Mouse (Mus musculus) thymus, postnatal 36 days (tissue): ENCODE measurements around the gene Olfr552.
"Not testable (repeated sequence)": the region's sequence is repeated elsewhere in the genome, so short reads cannot be mapped to it uniquely, and the experiment has no call there.

Experiments
- DNase-seq, 2 experiments: peaks; one replicate each; pipeline ENCODE4 v3.0.0; 2022; ENCODE audit warnings: mixed read lengths in 2 of 2

Olfr552 gene

DNA sequence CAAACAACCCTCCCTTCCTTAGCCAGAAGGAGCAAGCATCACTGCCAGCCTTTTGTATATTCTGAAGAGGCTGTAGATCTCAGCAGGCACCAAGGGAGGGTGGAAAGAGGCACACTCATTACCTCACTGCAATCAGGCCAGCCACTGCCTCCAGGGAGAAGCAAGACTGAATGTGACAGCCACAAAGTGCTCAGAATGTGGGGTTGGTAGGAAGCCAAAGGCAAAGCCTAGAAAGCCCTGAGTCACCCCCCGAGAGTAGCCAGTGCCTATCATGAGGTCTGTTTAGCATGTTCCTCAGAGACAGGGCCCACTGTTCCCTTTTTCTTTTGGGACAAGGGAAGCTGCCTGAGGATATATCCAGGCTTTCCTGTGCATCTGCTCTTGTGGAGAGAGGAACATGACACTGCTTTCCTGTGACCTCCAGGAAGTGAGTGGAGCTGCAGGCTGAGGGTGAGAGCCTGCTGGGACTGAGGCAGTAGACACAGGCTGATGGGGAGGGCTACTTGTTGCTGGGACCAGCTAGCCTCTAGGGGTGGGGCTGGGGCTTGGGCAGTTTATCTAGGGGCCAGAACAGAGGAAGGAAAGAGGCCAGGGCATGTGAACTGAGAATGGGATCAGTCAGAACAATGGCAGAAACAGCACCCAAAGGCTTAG is at the start of gene Olfr552:
Gene Olfr552, plus strand, starts transcription at position 393 of the 654 bp plus-strand sequence.
- no peak for DNase-seq

DNA sequence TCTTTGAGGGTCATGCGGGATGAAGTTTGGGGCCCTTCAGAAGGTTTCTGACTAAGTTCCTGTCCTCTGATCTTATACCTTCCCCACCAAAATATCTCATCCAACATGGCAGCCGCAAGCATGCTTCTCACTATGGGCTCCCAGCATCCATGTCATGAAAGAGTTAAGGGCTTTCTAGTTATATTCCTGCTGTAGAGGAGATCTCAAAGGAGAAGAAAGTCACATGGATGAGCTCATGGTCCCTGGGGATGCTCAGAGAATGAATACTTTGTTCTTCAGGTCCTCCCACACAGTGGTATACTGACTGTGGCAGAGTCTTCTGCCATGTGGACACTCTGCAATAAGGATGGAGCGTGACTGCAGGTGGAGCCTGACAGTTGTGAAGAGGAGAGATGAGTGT is 48.0 kb upstream of the Olfr552 start, which contains the start of gene Olfr549:
Gene Olfr549, plus strand, starts transcription at position 301 of the 400 bp plus-strand sequence.
- DNase-seq, result no peak

DNA sequence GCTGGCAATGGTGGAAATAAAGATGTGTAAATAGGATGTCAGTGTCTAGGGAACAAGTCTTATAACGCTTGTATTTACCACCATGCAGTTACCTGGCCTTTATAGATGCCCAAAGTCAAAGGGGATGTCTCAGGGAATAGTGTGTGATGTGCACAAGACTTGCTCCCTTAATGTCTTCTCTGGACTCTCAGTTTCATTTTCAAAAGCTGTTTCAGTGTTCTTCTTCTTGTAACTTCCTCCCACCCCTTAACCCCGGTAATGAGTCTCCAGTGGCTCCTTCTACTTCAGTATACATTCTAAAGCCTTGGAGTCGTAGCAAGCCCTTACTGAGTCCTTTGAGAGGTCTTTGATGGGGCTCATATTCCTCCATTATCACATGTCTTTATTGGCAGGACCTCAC is 44.3 kb upstream of the Olfr552 start:
- no peak for DNase-seq

DNA sequence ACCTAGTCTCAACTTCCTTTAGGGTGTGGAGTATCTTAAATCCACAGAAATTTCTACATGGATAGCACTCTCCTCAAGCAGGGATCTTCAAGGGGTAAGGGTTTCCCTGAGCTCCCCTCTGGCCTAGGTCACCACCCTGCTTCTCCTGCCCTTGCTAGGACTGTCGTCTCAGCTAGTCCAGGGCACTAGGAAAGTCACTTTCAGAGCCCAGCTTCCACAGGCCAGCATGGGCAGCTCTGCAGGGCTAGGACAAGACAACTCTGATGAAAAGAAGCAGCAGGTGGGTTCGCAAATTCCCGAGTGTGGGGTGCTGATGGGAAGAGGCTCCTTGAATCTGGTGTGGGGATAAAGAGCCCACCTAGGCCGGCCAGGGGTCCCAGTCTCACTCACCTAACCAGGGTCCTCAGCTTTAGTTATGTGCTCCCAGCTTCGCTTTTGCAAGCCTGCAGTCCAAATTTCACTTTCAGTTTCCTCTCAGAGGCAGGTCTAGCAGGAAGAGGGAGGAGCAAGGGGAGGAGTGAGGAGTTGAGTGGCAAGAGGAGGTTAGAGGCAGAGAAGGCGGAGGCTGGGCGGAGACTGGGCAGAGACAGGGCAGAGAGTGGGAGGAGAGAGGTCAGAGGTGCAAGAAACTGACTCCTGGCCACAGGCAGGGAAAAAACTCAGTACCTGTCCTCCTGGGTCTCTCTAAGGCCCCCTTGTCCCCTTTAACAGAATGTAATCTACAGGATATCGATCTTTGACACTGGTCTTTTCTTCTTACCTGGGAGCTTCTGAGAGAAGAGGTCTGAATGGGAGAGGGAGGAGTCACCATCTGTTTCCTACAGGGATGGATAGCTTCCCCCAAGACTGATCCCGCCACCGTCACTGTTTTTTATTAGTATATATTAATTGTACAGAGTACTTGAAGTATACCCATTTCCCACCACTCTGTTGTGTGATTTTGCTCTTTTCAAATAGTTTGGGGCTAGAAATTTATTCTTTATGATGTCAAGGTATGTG is 32.3 kb upstream of the Olfr552 start, which contains the start of gene Trim21:
Gene Trim21, minus strand, starts transcription at position 488 of the 999 bp plus-strand sequence.
- DNase-seq, result peak; percentile 85 to 89

DNA sequence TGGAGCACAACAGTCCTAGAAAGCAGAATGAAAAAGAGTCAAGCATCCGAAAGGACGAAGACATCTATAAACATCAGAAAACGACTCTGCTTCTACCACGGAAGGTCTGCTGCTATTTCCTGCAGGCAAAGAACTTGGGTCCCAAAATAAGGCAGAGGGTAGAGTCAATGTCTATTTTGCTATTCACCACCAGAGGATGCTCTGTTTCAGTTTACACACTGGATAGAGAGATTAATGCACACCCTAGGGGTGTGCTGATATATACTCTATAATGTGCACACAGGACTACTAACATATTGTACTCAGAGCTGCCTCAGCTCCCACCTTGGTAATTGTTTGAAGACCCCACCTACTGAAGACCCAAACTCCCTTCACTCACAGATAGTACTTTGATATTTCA is 31.4 kb upstream of the Olfr552 start:
- DNase-seq, result no peak

DNA sequence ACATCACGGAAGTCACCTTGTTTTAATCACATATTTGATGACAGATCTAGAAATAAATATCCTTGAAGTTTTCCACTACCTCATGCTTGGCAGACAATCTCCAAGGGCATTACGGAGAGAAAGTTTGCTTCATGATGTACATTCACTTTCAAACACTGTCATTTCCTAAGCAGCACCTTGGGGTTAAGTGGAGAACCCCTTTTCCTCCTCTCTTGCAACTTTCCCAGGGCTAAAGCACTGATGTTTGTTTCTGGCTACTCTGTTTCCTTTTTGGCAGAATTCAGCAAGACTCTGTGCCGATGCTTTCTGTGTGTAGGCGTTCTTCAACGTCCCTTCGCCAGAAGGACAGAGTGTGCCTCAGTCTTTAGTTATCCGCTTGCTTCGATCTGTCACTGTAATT is 26.4 kb upstream of the Olfr552 start, which contains the start of gene Olfr550:
Gene Olfr550, plus strand, starts transcription at position 301 of the 400 bp plus-strand sequence.
- DNase-seq, result no peak

DNA sequence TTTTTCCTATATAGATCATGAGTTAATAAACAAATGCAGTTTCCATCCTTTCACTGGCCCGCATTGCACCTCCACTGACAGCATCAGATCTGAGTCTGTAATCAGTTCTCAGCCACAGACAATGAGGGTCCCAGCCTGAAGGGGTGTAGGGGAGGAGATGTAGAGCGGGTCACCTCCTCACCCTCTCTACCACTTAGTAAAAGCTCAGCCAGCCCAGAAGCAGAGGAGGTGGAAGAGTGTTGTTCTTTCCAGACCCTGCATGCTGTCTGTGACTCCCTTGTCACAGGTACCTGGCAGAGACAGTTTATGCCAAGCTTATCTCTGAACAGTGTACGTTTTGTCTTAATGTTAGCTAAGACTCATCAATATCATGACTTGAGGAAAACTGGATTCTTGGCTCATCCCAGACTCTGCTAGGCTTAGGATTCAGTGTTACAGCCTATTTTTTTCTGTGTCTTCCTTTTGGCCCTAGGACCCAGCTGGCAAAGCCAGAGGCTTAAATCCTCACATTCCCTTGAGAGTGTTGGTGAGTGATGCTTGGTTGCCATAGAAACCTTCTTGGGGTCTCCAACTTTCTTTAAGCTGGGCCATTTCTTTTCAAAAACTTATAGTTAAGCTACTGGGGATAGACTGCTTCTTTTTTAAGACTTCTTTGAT is 24.3 kb upstream of the Olfr552 start:
- DNase-seq, result no peak

DNA sequence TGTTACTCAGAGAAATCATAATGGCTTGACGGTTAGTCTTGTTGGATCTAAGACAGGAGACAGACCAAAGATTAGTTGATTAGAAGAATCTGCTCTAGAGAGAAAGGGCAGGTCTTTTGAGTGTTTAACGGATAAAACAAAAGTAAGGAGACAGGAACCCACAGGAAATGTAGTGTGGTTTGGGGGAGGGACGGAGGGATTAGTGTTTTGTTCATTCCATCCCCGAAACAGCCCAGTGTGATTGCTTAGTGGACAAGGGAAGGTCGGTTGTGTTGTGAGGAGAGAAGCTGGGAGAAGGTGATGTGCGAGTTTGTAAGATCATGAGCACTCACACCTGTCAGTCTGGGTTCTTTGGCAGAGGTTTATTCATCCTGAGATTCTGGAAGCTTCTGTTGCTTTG is 21.6 kb upstream of the Olfr552 start:
- DNase-seq, result no peak

DNA sequence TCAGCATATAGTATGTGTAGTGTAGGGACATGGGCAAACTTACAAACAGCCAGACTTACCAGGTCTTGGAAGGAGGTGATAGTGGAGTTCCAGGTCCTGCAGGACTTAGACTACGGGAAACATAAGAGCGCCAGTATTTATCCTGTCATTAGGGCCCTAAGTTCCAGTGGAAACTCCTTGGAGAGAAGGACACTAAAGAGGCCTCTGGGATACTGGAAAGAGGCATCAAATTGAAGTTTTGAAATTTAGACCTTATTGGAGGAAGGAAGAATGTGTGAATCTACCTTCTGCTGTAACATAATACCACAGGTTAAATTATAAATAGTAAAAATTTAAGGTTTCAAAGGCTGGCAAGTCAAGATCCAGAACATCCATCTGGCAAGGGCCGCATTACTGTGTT is 5.8 kb upstream of the Olfr552 start, which contains the start of gene Olfr551:
Gene Olfr551, minus strand, starts transcription at position 101 of the 400 bp plus-strand sequence.
- DNase-seq, result no peak

DNA sequence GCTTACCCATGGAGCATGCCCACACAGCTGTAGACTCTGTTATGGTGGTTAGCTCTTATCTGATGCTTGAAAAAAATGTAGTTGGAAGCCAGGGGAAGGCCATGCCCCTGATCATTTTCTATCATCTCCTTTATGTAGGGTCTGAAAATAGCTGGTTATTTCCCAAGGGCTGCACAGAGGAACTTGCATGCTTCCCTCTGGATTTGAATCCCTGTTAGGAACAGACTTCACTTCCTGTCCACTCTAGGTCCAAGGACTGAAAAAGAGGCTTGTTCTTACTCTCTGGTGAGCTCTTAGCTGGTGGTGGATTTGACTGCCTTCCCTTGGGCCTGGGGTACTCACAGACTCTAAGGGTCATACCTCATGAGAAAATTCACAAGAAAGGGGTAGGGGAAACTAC is 20.5 kb downstream of the Olfr552 start, which contains the start of gene Olfr553:
Gene Olfr553, minus strand, starts transcription at position 101 of the 400 bp plus-strand sequence.
- no peak for DNase-seq

DNA sequence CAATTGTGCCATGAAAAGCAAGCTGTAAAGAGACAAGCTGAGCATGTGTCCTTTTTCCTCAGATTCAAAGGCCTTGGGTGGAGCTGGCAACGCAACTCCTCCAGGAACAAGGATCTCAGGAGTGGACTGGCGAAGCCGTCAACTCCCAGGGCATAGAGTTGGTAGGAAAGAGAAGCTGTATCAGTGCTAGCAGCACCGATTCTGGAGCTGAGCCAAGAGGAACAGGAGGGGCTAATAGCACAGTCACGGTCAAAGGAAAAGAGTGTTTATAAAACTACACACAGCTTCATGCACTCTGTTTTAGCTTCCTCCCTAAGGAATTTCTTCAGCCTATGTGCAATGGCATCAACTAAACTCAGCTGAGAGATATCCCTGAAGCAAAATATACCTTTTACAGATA is 22.0 kb downstream of the Olfr552 start:
- no peak for DNase-seq

DNA sequence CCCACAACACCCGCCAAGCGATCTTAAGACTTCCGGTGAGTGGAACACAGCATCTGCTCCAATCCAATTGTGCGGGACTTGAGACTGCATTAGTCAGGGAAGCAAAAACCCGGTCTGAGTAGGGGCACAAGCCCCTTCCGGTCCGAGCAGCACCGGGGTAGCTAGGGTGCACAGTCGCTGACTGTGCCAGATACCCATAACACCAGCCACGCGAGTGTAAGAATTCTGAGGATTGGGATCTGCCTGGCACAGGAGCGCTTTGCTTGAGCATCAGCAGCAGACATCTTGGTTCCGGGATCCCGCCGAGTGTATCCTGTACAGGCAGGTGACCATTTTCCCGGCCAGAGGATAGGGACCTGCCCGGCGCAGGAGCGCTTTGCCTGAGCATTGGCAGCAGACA is 22.8 kb downstream of the Olfr552 start:
- not testable (repeated sequence) for DNase-seq

DNA sequence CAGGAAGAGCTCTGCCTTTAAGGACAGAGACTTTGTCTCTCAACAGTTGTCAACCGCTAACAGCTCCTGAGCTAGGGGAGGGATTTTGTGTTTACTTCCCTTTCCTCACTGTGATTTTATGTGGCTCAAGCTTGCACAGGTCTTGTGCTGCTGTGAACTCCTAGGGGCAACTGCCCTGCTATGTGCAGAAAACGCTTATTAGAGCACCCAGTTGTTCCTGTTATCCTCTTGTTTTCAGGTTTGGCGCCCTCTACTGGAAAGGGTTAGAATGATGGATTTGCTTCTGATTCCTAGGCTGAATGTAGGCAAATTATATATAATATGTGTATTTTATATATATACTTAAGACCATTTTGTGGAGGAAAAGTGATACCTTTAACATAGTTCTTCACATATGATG is 39.1 kb downstream of the Olfr552 start:
- DNase-seq, result peak in 1 of 2 experiments; percentile 23

DNA sequence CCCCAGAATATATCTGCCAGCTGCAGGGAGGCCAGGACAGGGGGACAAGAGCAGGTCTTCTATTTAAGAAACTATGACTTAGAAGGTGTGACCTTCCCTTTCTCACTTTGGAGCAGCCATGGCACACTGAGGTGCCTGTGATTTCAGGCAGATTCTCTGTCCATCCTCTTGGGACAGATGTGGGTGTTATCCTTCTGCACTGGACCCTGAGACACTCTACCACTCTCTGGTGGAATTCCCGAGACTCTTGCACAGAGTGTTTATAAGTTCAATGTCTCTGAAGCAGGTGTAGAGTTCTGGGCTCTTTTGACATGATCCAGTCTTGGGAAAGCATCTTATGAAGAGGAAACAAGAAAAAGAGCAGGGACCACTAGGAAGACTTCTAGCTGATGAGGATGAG is 40.6 kb downstream of the Olfr552 start, which contains the start of gene Olfr554:
Gene Olfr554, plus strand, starts transcription at position 301 of the 400 bp plus-strand sequence.
- no peak for DNase-seq

DNA sequence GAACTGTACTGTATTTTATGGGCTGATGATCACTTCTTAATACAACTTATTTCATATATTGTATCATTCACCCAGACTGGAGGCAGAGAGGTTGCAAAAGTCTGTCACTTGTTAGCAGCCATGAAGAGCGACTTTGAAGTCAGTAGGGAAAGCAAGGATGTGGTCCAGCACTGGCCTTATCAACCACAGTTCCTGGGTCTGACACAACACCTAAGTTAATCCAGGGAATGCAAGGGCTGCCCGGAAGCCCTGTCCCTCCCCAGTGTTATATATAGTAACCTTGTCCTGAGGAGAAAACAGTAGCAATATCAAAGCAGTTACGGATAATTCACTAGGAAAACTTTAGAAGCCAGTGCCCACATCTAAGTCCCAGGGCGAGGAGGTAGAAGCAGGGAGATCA is 47.4 kb downstream of the Olfr552 start:
- DNase-seq, result not testable (repeated sequence)
